Mouse (Mus musculus): ENCODE measurements around the gene 9930111J21Rik1. TPM values are rescaled to one million over a fixed set of nuclear protein-coding genes. Genes with fewer than 3 reads are reported as not detected.
"Not testable (repeated sequence)": the region's sequence is repeated elsewhere in the genome, so short reads cannot be mapped to it uniquely, and the experiment has no call there.

The 9930111J21Rik1 gene
- 0.17 and 0.23 TPM in 2 replicates for polyA plus RNA-seq (2015; fragmentation: Nextera tagmentation; extraction: Ambion mirVana)

GRCm38 (mm10) chr11:48979251-48979650, at the start of gene 9930111J21Rik1:
9930111J21Rik1 (minus strand) TSS chr11:48979398.
- H3K27me3 ChIP-seq; H3K9me3 ChIP-seq; H3K4me3 ChIP-seq; H3K4me1 ChIP-seq; H3K36me3 ChIP-seq; H3K9ac ChIP-seq; H3K27ac ChIP-seq; ATAC-seq (ENCODE audit: low FRiP score, low read depth); H3K4me2 ChIP-seq (replicated peaks): not testable (repeated sequence)
- WGBS, result no CpG with 5 or more reads among the region's 3 CpGs

- not testable (repeated sequence) for H3K9ac ChIP-seq; H3K27ac ChIP-seq; H3K36me3 ChIP-seq; ATAC-seq (ENCODE audit: low FRiP score, low read depth); H3K4me1 ChIP-seq; H3K4me3 ChIP-seq; H3K4me2 ChIP-seq (replicated peaks); H3K9me3 ChIP-seq; H3K27me3 ChIP-seq
Observed at GRCm38 (mm10) chr11:49012074-49012473, 32.9 kb upstream of the 9930111J21Rik1 start.

GRCm38 (mm10) chr11:49006785-49007184, 27.6 kb upstream of the 9930111J21Rik1 start:
- not testable (repeated sequence) for H3K4me2 ChIP-seq (replicated peaks); ATAC-seq (ENCODE audit: low FRiP score, low read depth)
- 44% methylated on average over 1 of the region's 1 CpGs for WGBS

GRCm38 (mm10) chr11:49006317-49006716, 27.1 kb upstream of the 9930111J21Rik1 start:
- H3K9ac ChIP-seq; H3K27ac ChIP-seq; H3K4me1 ChIP-seq; H3K27me3 ChIP-seq; H3K4me2 ChIP-seq (replicated peaks); H3K9me3 ChIP-seq; H3K36me3 ChIP-seq; ATAC-seq (ENCODE audit: low FRiP score, low read depth); H3K4me3 ChIP-seq: not testable (repeated sequence)
- 64% methylated on average over 2 of the region's 2 CpGs for WGBS

More at GRCm38 (mm10) chr11:49006785-49007184, 27.6 kb upstream of the 9930111J21Rik1 start:
- not testable (repeated sequence) for H3K27ac ChIP-seq, H3K4me3 ChIP-seq, H3K4me1 ChIP-seq, H3K36me3 ChIP-seq, H3K9me3 ChIP-seq, H3K9ac ChIP-seq, H3K27me3 ChIP-seq

- H3K27me3 ChIP-seq; H3K27ac ChIP-seq; H3K9me3 ChIP-seq; H3K36me3 ChIP-seq; H3K4me1 ChIP-seq; ATAC-seq (ENCODE audit: low FRiP score, low read depth); H3K9ac ChIP-seq; H3K4me2 ChIP-seq (replicated peaks); H3K4me3 ChIP-seq: not testable (repeated sequence)
- 75% methylated on average over 1 of the region's 1 CpGs for WGBS
Observed at GRCm38 (mm10) chr11:49000411-49000810, 21.2 kb upstream of the 9930111J21Rik1 start.

- H3K9ac ChIP-seq; H3K27ac ChIP-seq; H3K4me1 ChIP-seq; ATAC-seq (ENCODE audit: low FRiP score, low read depth); H3K4me3 ChIP-seq; H3K27me3 ChIP-seq; H3K36me3 ChIP-seq; H3K9me3 ChIP-seq; H3K4me2 ChIP-seq (replicated peaks): not testable (repeated sequence)
- 51% methylated on average over 2 of the region's 2 CpGs for WGBS
Observed at GRCm38 (mm10) chr11:48994018-48994417, 14.8 kb upstream of the 9930111J21Rik1 start, which contains the start of gene Tgtp1. Tgtp1 (minus strand) TSS chr11:48994172.

- WGBS, result 23% methylated on average over 10 of the region's 10 CpGs
- H3K9ac ChIP-seq; H3K4me2 ChIP-seq (replicated peaks); H3K4me1 ChIP-seq; H3K27me3 ChIP-seq; H3K27ac ChIP-seq; ATAC-seq (ENCODE audit: low FRiP score, low read depth); H3K36me3 ChIP-seq; H3K4me3 ChIP-seq; H3K9me3 ChIP-seq: not testable (repeated sequence)
Observed at GRCm38 (mm10) chr11:48993296-48993695, 14.1 kb upstream of the 9930111J21Rik1 start.

GRCm38 (mm10) chr11:48991740-48992520, 12.7 kb upstream of the 9930111J21Rik1 start, which contains the start of gene Gm12185:
Gm12185 (minus strand) TSS chr11:48992226.
- H3K27ac ChIP-seq; H3K4me2 ChIP-seq (replicated peaks); H3K27me3 ChIP-seq; ATAC-seq (ENCODE audit: low FRiP score, low read depth); H3K9ac ChIP-seq; H3K36me3 ChIP-seq; H3K4me1 ChIP-seq; H3K9me3 ChIP-seq; H3K4me3 ChIP-seq: not testable (repeated sequence)
- 59% methylated on average over 4 of the region's 4 CpGs for WGBS

GRCm38 (mm10) chr11:48989981-48990380, 10.8 kb upstream of the 9930111J21Rik1 start:
- not testable (repeated sequence) for H3K4me3 ChIP-seq; H3K4me2 ChIP-seq (replicated peaks); H3K9me3 ChIP-seq; H3K4me1 ChIP-seq; ATAC-seq (ENCODE audit: low FRiP score, low read depth); H3K27me3 ChIP-seq; H3K9ac ChIP-seq; H3K36me3 ChIP-seq; H3K27ac ChIP-seq
- WGBS, result 54% methylated on average over 2 of the region's 2 CpGs

GRCm38 (mm10) chr11:48988219-48988618, 9.0 kb upstream of the 9930111J21Rik1 start:
- WGBS, result 79% methylated on average over 2 of the region's 3 CpGs
- H3K4me3 ChIP-seq; H3K4me1 ChIP-seq; H3K36me3 ChIP-seq; H3K4me2 ChIP-seq (replicated peaks); H3K9ac ChIP-seq; H3K27ac ChIP-seq; H3K27me3 ChIP-seq; ATAC-seq (ENCODE audit: low FRiP score, low read depth); H3K9me3 ChIP-seq: not testable (repeated sequence)

GRCm38 (mm10) chr11:48982848-48983247, 3.6 kb upstream of the 9930111J21Rik1 start:
- ATAC-seq (ENCODE audit: low FRiP score, low read depth); H3K36me3 ChIP-seq; H3K4me3 ChIP-seq; H3K4me2 ChIP-seq (replicated peaks); H3K27ac ChIP-seq; H3K9ac ChIP-seq; H3K4me1 ChIP-seq; H3K9me3 ChIP-seq; H3K27me3 ChIP-seq: not testable (repeated sequence)
- no CpG with 5 or more reads among the region's 3 CpGs for WGBS

- not testable (repeated sequence) for H3K36me3 ChIP-seq; H3K9me3 ChIP-seq; H3K4me3 ChIP-seq; ATAC-seq (ENCODE audit: low FRiP score, low read depth); H3K4me1 ChIP-seq; H3K27me3 ChIP-seq; H3K4me2 ChIP-seq (replicated peaks); H3K9ac ChIP-seq; H3K27ac ChIP-seq
- WGBS, result no CpG with 5 or more reads among the region's 5 CpGs
Observed at GRCm38 (mm10) chr11:48980052-48980451, 854 bp upstream of the 9930111J21Rik1 start.

All from limb, embryonic 13.5 days (tissue).